Mouse (Mus musculus) forebrain, postnatal 0 days (tissue): Measurements from ENCODE around the gene Luc7l3. TPM values are rescaled to one million over a fixed set of nuclear protein-coding genes. Genes with fewer than 3 reads are reported as not detected.
A peak's percentile ranks its signal among the peaks of the same experiment; 100 is the strongest.

ENCODE experiments used
- ATAC-seq: fragments of 200-750 bp; cut with Nextera tagmentation; 2 replicates; pipeline ENCODE4 v1.8.0; 2017; ENCODE audit warnings: mild to moderate bottlenecking, moderate library complexity
- DNase-seq: peaks from one replicate; pipeline ENCODE4 v3.0.0-alpha.2; 2015
- H3K27ac ChIP-seq: fragments of 300-500 bp; sonication (generic); 2 replicates; pipeline ENCODE4 v1.5.1; 2014; ENCODE audit warnings: low read depth, mild to moderate bottlenecking, antibody characterized with exemption, low read length, moderate library complexity, mixed read lengths
- H3K27me3 ChIP-seq: fragments of 300-500 bp; sonication (generic); 2 replicates; pipeline ENCODE4 v1.6.1; 2014; ENCODE audit warnings: mild to moderate bottlenecking, low read length, mixed read lengths; ENCODE audit not compliant: insufficient read depth
- H3K36me3 ChIP-seq: fragments of 300-500 bp; sonication (generic); 2 replicates; pipeline ENCODE4 v1.6.1; 2014; ENCODE audit warnings: mild to moderate bottlenecking, moderate library complexity; ENCODE audit not compliant: insufficient read depth
- H3K4me1 ChIP-seq: fragments of 300-500 bp; sonication (generic); 2 replicates; pipeline ENCODE4 v1.6.1; 2014; ENCODE audit warnings: antibody characterized with exemption; ENCODE audit not compliant: insufficient read depth
- H3K4me2 ChIP-seq: fragments of 300-500 bp; sonication (generic); 2 replicates; pipeline ENCODE4 v1.6.1; 2014; ENCODE audit warnings: low read depth, mild to moderate bottlenecking, moderate library complexity
- H3K4me3 ChIP-seq: fragments of 300-500 bp; sonication (generic); 2 replicates; pipeline ENCODE4 v1.5.1; 2014; ENCODE audit warnings: low read depth, low read length, mixed read lengths
- H3K9ac ChIP-seq: fragments of 300-500 bp; sonication (generic); 2 replicates; pipeline ENCODE4 v1.6.1; 2014; ENCODE audit warnings: mild to moderate bottlenecking
- H3K9me3 ChIP-seq: fragments of 300-500 bp; sonication (generic); 2 replicates; pipeline ENCODE4 v1.6.1; 2016; ENCODE audit warnings: low read length
- CTCF ChIP-seq: sonication (generic); IDR thresholded peaks from 2 replicates; pipeline ENCODE4 v1.5.1; 2016; ENCODE audit warnings: antibody characterized with exemption, control low read depth, low read depth
- WGBS: fragments of 180-500 bp; shearing (Covaris S2); extraction: QIAGEN DNeasy Blood & Tissue Kit; methylation state at CpG from one replicate; pipeline ENCODE4 v1.1.7; 2014; 5-methylcytosine and 5-hydroxymethylcytosine counted together
- polyA plus RNA-seq: library from polyadenylated mRNA; unstranded; fragments of >200 nt; fragmentation: Nextera tagmentation; extraction: Ambion mirVana; gene quantifications from 2 replicates; pipeline ENCODE4 v1.2.1, GENCODE M21; 2015
- total RNA-seq: library from RNA; depleted of rRNA; stranded (reverse); fragments of >200 nt; gene quantifications from 2 replicates; pipeline ENCODE4 v1.2.3, GENCODE M21; 2014

Luc7l3 gene
- total and polyA plus RNA-seq, 2 experiments from 2014 or later = 87.2 to 108 TPM

DNA sequence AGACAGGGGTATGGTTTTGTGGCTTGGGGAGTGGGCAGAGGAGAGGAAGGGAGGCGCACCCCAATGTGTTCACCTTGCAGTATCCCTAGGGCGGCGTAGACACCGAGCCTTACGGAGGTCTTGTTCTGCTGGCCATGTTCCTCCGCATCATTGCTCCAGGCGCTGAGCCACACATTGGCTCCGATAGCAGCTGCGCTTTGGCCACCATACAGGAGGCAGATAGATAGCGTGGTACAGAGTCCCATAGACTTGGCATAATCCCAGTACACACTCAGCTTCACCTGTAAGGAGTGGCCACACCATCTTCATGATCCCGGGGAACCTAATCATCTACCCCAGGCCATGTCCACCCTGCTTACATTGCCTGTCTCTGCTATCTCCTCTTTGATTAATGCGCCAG lies 37.4 kb upstream of the Luc7l3 start:
- WGBS = 92% methylated on average over 12 of the region's 12 CpGs
- ATAC-seq (no peak), DNase-seq (no peak)
- Histone ChIP-seq H3K4me1 (no peaks in the 10 kb centered on the region), H3K27me3 (no peaks in the 10 kb centered on the region), H3K4me2 (no peak overlapping the region), H3K9ac (no peak overlapping the region), H3K36me3 (no peaks in the 10 kb centered on the region), H3K4me3 (no peak overlapping the region), H3K9me3 (no peaks in the 10 kb centered on the region), H3K27ac (no peak overlapping the region)
- TF ChIP-seq CTCF = no peak

DNA sequence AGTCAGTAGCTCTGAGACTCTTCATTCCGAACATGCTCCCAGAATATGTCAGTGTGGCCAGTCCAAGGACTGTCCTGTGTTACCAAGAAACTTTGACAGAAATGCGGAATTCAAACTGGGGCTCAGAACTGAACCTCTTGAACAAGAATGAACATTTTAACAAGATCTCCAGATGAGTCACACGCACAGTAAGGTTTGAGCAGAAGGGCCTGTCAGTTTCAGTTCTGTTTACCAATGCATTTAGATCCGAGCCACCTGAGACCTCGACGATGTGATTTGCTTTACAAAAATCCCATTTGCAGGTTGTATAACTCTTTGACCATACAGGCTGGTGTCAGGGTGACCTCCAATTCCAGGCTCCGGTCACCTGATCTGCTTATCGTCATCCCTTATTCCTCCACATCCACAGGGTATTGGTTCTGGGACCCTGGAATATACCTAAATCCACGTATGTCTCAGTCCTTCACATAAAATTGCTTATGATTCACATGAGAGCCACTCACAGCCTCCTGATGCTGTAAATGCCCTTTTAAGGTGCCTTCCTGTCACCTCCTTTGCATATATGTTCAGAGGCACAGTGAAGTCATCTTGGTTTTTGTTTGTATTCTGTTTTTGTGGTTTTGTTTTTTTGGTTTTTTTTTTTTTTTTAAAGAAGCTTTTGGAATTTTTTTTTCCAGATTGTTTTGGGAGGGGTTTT lies 33.9 kb upstream of the Luc7l3 start:
- DNase-seq (no peak), ATAC-seq (no peak)
- H3K36me3 ChIP-seq = no peaks in the 10 kb centered on the region
- no peak for TF ChIP-seq CTCF
- H3K4me2 ChIP-seq = no peak overlapping the region
- H3K9ac ChIP-seq = no peak overlapping the region
- 78% methylated on average over 9 of the region's 9 CpGs for WGBS
- H3K4me1 ChIP-seq = no peaks in the 10 kb centered on the region
- no peaks in the 10 kb centered on the region for H3K9me3 ChIP-seq
- no peak overlapping the region for H3K4me3 ChIP-seq
- H3K27ac ChIP-seq = no peak overlapping the region
- H3K27me3 ChIP-seq = no peaks in the 10 kb centered on the region; the same call in 1 of the 2 replicates

DNA sequence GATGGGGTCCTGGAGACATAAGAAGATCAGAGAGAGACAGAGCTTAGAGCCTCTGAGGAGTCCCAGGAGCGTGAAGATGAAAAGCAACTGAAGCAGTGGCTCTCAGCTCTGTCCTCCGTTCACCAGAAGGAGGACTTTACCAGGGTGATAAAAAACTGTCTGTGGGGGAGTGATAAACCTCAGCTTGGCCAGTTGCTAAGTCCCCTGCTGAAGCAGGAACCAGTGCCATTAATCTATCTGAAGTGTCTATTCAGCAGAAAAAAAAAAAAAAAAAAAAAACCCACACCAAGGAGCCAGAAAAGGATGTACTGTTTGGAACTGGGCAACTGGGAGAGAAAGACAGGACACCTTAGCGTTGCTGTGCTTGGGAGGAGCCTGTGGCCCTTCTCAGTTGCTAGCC lies 29.3 kb upstream of the Luc7l3 start:
- Histone ChIP-seq H3K27ac (no peak overlapping the region), H3K4me3 (no peak overlapping the region), H3K27me3 (no peaks in the 10 kb centered on the region; the same call in 1 of the 2 replicates), H3K9me3 (no peaks in the 10 kb centered on the region), H3K36me3 (no peaks in the 10 kb centered on the region), H3K4me2 (no peak overlapping the region), H3K4me1 (no peaks in the 10 kb centered on the region), H3K9ac (no peak overlapping the region)
- TF ChIP-seq CTCF = no peak
- WGBS = 40% methylated on average over 3 of the region's 3 CpGs
- DNase-seq = no peak
- ATAC-seq = no peak

DNA sequence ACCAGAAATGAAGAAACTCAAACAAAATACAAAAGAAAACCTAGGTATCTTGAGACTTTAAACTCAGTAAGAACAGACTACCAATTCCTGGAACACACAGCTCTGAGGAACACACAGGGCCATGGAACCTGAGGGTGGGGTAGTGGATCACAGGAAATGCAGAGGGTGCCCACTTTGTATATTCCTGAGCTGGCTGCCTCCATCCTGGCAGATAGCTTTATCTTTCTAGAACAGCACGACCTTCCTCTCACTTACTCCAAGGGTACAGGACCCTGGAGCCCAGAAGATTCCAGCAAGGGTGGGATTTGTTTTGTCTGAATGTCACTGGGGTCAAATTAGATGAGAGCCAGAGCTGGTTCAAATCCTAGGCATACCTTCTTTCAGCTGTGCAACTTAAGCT lies 28.5 kb upstream of the Luc7l3 start:
- H3K4me1 ChIP-seq = no peaks in the 10 kb centered on the region
- H3K27ac ChIP-seq = no peak overlapping the region
- no peak overlapping the region for H3K4me3 ChIP-seq
- no peak overlapping the region for H3K9ac ChIP-seq
- no peaks in the 10 kb centered on the region; the same call in 1 of the 2 replicates for H3K27me3 ChIP-seq
- no peak for DNase-seq
- WGBS = 67% methylated on average over 1 of the region's 1 CpGs
- TF ChIP-seq CTCF = no peak
- H3K9me3 ChIP-seq = no peaks in the 10 kb centered on the region
- H3K4me2 ChIP-seq = no peak overlapping the region
- H3K36me3 ChIP-seq = no peaks in the 10 kb centered on the region
- ATAC-seq = no peak

DNA sequence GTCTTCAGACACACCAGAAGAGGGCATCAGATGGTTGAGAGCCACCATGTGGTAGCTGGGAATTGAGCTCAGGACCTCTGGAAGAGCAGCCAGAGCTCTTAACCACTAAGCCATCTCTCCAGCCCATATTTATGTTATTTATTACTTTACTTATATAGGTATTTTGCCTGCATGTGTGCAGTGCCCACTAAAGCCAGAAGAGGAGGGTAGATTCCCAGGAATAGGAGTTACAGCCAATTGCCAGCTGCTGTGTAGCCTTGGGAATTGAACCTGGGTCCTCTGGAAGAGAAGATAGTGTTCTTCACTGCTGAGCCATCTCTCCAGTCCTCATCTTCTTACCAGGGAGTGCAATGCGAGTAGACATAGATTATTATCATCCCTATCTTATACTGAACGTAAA lies 28.1 kb upstream of the Luc7l3 start:
- no peaks in the 10 kb centered on the region; the same call in 1 of the 2 replicates for H3K27me3 ChIP-seq
- ATAC-seq (no peak), DNase-seq (no peak)
- H3K4me1 ChIP-seq = no peaks in the 10 kb centered on the region
- peak; percentile 34 for TF ChIP-seq CTCF
- H3K4me3 ChIP-seq = no peak overlapping the region
- no peaks in the 10 kb centered on the region for H3K9me3 ChIP-seq
- H3K4me2 ChIP-seq = no peak overlapping the region
- H3K9ac ChIP-seq = no peak overlapping the region
- no peak overlapping the region for H3K27ac ChIP-seq
- WGBS = 92% methylated on average over 2 of the region's 2 CpGs
- no peaks in the 10 kb centered on the region for H3K36me3 ChIP-seq

DNA sequence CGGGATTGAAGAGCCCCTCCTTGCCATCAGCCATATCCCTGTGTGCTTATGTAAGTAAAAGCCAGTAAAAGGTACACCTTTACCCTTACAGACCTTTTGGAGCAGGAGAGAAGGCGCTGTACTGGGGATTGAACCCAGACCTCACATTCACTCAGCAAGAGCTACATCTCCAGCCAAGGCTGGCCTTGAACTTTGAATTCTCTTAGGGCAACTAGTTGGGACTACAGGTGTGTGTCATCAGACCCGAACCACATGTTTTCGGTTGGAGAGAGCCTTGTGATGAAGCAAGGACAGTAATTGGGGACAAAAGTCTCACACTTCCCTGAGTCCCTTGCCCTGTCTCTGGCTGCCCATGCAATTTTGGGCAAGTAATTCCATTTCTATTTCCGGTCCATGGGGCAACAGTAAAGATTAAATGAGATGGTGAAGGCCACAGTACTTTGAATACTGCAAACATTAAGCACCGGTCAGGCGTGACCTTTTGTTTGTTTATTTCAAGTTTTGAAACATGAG lies 25.3 kb upstream of the Luc7l3 start:
- Histone ChIP-seq H3K27ac (no peak overlapping the region), H3K9ac (no peak overlapping the region), H3K4me3 (no peak overlapping the region), H3K4me1 (no peaks in the 10 kb centered on the region), H3K27me3 (no peaks in the 10 kb centered on the region; the same call in 1 of the 2 replicates), H3K9me3 (no peaks in the 10 kb centered on the region), H3K4me2 (no peak overlapping the region), H3K36me3 (0 out of 2 replicates have a peak, but pooled peaks cover 1% of the 10 kb centered on the region)
- TF ChIP-seq CTCF = no peak
- ATAC-seq (no peak), DNase-seq (no peak)
- 79% methylated on average over 7 of the region's 7 CpGs for WGBS

DNA sequence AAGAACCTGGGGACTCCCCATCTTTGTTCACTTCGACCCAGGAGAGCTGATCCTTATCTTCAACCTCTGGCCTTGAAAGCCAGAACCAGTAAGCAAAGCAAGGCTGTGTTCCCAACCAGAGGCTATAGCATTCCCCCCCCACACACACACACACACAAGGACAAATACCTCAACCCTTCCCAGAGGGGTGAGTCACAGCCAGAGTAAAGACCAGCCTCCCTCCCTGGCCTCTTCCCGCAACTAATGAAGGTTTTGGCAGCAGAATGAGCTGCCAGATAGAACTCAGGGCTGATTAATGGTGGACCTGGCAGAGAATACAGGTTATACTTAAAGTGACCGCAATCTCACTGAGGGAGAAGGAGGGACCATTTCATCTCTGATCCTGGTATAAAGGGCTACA lies 24.8 kb upstream of the Luc7l3 start:
- no peak for TF ChIP-seq CTCF
- DNase-seq = no peak
- 60% methylated on average over 3 of the region's 3 CpGs for WGBS
- Histone ChIP-seq H3K9me3 (no peaks in the 10 kb centered on the region), H3K9ac (no peak overlapping the region), H3K36me3 (0 out of 2 replicates have a peak, but pooled peaks cover 5% of the 10 kb centered on the region), H3K4me1 (no peaks in the 10 kb centered on the region), H3K4me2 (no peak overlapping the region), H3K27ac (no peak overlapping the region), H3K4me3 (no peak overlapping the region), H3K27me3 (no peaks in the 10 kb centered on the region)
- no peak for ATAC-seq
